Mouse (Mus musculus) ES-Bruce4 (cell line): ENCODE data around the gene Ctnna3.

ENCODE experiments used
- CTCF ChIP-seq: IDR thresholded peaks from one replicate; pipeline ENCODE4 v1.8.1; 2011; ENCODE audit warnings: low read depth, low read length
- EP300 ChIP-seq: IDR thresholded peaks from 2 replicates; pipeline ENCODE4 v1.6.1; 2011; ENCODE audit warnings: low read depth, low read length; ENCODE audit not compliant: insufficient read depth
- POLR2A ChIP-seq: IDR thresholded peaks from one replicate; pipeline ENCODE4 v1.8.1; 2011; ENCODE audit warnings: low read length; ENCODE audit not compliant: insufficient read depth

- TF ChIP-seq POLR2A, result no peak
- no peak for TF ChIP-seq CTCF
- no peak for TF ChIP-seq EP300
Measured at GRCm38 (mm10) chr10:63712530-63712929, 282.6 kb downstream of the Ctnna3 start.
